Mouse (Mus musculus): Measurements from ENCODE around the gene Klhl5.

DNA sequence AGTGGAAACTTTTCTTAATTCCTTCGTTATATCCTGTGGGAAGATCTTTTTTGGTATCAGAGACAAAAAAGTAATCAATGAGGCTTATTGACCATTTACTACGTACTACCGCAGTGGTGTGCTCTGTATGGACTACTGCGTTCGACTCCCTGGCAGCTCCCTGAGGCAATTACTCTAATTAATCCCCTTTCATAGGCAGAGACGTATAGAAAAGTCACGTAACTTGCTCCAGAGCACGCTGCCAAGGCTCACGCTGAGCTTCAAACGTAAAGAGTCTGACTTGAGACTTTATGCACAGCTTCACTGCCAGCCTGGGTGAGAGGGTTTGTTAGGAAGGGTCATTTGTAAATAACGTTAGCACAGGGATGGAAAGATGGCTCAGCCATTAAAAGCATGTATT is 7.3 kb upstream of the Klhl5 start:
- TF ChIP-seq TCF12 (IDR thresholded peaks at IDR 0.05; ENCODE audit: insufficient read depth, poor library complexity, severe bottlenecking) (no peak), MYOD1 (IDR thresholded peaks at IDR 0.05; ENCODE audit: control insufficient read depth in 1 of 3, insufficient read length in 2 of 3, low read depth in 2 of 3) (no peak), POLR2A (IDR thresholded peaks at IDR 0.05; ENCODE audit: insufficient read length, low read depth) (no peak), E2F4 (IDR thresholded peaks at IDR 0.05; ENCODE audit: insufficient read depth) (no peak), POLR2AphosphoS2 (IDR thresholded peaks at IDR 0.05; ENCODE audit: insufficient read length, low read depth) (no peak), USF1 (IDR thresholded peaks at IDR 0.05; ENCODE audit: low read depth) (no peak), MAX (IDR thresholded peaks at IDR 0.05; ENCODE audit: low read depth) (no peak), REST (IDR thresholded peaks at IDR 0.05; ENCODE audit: insufficient read depth, insufficient read length) (no peak)
